Mouse (Mus musculus) small intestine, adult 2 months (tissue): ENCODE data around the gene Scgb1a1.

Experiments
- CTCF ChIP-seq: fragments of 200-500 bp; IDR thresholded peaks from 2 replicates; pipeline ENCODE4 v1.5.1; 2012; ENCODE audit warnings: low read depth, mild to moderate bottlenecking, control low read depth, inconsistent platforms, low read length, moderate library complexity, mixed read lengths; ENCODE audit not compliant: insufficient replicate concordance, insufficient read length; ENCODE audit errors: extremely low read depth
- POLR2A ChIP-seq: fragments of 200-500 bp; IDR thresholded peaks from 2 replicates; pipeline ENCODE4 v1.6.1; 2012; ENCODE audit warnings: low read depth, mild to moderate bottlenecking, control low read depth, inconsistent platforms, low read length, moderate library complexity

DNA sequence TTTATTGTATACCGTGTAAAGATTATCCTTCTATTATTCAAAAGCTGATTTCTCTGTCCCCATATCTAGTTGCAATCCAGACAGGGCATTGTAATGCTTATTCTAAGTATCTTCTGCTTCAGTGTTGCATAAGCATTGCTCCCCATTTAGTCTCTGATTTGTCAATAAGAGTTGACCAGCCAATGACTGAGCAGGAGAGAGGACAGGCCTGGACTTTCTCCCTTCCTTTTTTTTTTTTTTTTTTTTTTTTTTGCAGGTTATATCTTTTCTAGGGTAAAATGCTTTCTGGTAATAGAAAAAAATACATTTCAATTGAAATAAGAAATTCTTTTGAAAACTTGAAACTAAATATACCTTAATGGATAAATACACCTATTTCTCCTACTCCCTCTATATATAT, 49.4 kb upstream of the Scgb1a1 start:
- TF ChIP-seq CTCF: no peak
- no peak for TF ChIP-seq POLR2A
